Mouse (Mus musculus) retina, postnatal 7 days (tissue): ENCODE measurements around the gene Lrrc57.
"Not testable (repeated sequence)": the region's sequence is repeated elsewhere in the genome, so short reads cannot be mapped to it uniquely, and the experiment has no call there.

ENCODE experiments used
- DNase-seq: peaks from one replicate; pipeline ENCODE4 v3.0.0-alpha.2; 2012; ENCODE audit warnings: low read depth, low spot score

Gene Lrrc57

DNA sequence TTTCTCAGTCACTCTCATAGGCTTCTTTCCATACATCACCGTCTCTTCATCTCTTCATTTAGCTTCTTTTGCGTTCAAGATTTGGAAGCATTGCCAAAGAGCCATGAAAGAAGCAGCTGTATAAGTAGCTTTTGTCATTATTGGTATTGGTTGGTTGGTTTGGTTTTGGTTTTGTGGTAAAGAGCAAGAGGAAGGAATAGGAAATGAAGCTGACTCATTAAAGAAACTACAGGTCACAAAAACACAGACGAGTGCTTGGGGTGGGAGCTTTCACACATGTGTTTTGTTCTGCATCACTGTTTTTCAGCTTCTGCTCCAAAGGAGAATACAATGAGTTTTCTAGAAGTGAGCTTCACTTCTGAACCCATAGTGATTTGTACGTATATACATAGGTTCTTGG, 9.8 kb downstream of the Lrrc57 start:
- DNase-seq: no peak

DNA sequence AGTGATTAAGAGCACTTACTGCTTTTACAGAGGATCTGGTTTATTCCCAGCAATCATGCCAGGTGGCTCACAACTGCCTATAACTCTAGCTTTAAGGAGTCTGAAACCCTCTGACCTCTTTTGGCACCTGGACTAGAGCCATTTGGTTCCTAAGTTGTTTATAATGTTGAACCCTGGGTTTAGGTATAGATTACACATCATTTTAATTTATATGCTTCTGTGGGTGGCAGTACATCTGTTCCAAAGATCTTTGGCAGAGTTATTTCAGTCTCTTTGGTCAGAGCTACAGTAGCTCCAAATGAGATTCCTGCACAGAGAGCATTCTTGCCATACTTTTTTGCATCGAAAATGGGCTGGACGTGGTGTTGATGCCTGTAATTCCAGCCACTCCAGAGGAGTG, 11.6 kb downstream of the Lrrc57 start:
- DNase-seq: no peak

DNA sequence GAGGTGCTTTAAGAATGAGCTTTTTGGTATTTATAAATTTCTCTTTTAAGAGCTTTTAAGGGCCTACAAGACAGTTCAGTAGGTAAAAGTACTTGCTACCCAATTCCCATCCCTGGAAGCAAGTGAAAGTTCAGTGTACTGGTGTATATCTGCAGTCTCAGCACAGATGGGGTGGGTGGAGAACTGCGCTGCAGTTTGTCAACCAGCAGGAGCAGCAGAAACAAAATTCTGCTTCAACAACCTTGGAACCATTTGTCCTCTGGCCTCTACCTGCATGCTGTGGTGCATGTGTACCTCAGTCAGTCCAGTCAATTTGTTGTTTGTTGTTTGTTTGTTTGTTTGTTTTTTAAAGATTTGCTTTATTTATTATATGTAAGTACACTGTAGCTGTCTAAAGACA, 17.1 kb downstream of the Lrrc57 start:
- DNase-seq: no peak

DNA sequence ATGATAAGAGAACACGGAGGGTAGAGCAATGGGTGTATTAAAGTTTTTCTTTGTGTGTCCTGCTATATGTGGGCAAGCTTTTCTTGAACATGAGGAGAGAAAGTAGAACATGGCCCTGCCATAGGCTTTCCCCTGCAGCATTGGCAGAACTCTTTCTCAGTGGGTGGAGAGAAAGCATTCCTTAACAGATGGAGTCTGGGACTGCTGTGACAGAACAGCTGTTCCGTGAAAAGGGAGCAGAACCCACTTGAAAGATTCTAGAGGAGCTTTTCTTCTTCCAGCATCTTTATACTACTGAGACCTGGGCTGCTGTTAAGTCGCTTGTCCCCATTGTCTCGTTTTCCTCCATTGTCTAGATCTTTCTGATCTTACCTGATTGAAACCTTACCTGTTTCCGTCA, 19.6 kb downstream of the Lrrc57 start:
- no peak for DNase-seq

DNA sequence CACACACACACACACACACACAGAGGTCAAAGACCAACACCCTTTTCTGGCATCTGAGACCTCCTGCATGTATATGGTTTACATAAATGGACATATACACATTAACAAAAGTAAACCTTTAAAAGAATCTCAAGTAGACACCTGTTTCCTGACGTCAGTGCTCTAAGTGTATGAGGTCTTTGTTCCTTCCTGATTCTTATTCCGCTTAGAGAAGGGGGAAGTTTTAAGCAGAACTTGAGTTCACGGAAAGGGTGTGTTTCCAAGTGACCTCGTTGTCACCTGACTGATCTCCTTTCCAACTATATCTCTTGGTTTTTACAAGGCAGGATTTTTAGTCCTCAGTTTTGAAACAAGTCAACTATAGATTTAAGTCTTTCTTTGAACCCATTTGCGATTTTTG, 31.0 kb downstream of the Lrrc57 start:
- DNase-seq: no peak

DNA sequence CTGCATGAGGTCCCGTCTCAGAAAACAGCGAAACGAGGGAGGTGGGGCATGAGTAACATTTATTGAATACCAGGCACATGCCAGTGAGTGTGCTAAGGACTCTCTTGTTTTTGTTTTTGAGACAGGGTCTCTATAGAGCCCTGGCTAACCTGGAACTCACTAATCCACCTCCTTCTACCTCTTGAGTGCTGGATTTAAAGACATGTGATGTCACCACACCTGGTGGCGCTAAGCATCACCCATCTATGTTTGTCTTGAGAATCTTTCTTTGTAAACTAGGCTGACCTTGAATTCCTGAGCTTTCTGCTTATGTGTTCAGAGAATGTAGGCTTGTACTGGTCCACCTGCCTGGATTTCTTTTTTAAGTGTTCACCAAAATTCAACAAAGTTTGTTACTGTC, 31.5 kb downstream of the Lrrc57 start:
- no peak for DNase-seq

DNA sequence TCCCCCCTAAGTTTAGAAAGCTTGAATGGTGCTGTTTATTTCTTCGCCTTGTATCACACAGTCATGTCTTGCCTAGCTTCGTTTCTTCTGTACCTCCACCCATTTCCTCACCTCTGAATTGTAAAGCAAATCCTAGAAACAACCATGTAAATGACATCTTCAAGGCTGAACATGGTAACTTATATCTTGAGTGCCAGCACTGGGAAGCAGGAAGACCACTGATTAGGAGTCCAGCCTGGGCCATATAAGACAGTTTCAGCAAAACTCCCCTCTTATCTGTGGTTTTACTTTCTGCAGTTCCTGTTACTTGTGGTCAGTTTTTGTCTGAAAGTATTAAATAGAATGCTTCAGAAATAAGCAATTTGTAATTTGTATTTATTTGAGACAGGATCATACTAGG, 33.3 kb downstream of the Lrrc57 start:
- DNase-seq: no peak

DNA sequence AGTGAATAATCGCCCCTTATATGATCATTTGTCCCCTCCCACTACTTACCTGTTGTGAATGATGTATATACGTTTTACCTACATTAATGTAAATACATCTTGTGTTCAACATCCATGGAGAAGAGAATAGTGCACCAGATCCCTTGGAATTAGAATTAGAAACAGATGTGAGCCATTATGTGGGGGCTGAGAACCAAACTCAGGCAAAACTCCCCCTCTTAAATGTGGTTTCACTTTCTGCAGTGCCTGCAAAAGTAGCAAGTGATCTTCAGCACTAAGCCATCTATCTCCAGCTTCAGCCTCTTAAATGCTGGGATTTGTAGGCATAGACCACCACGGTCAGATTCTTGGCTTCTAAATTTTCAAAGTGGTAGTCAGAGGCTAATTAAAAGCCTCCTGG, 34.2 kb downstream of the Lrrc57 start:
- no peak for DNase-seq

DNA sequence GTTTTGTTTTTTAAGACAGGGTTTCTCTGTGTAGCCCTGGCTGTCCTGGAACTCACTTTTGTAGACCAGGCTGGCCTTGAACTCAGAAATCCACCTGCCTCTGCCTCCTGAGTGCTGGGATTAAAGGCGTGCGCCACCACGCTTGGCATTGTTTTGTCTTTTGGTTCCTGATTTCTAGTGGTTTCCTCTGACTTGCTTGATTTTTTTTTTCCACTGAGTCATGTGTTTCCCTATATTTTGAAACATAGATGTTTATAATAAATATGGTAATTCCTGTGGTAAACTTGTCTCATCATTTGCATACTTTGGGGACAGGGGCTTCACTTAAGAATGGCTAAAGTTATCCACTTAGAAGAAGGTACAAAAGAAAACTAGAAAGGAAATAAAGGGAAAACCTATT, 37.2 kb downstream of the Lrrc57 start:
- DNase-seq: not testable (repeated sequence)

DNA sequence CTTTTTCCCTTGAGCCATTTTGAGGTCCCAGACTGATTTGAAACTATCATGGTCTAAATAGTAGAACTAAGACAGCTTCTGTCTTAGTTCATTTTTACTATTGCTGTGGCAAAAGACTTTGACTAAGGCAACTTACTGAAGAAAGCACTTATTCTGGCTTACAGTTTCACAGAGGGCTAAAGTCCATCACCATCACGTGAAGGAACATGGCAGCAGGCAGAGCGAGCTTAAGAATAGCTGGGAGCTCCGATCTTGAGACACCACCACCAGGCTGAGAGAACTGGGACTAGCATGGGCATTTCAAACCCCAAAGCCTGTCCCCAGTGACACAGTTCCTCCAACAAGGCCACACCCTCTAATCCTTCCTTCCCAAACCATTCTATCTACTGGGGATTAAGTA, 38.2 kb downstream of the Lrrc57 start:
- DNase-seq: no peak

DNA sequence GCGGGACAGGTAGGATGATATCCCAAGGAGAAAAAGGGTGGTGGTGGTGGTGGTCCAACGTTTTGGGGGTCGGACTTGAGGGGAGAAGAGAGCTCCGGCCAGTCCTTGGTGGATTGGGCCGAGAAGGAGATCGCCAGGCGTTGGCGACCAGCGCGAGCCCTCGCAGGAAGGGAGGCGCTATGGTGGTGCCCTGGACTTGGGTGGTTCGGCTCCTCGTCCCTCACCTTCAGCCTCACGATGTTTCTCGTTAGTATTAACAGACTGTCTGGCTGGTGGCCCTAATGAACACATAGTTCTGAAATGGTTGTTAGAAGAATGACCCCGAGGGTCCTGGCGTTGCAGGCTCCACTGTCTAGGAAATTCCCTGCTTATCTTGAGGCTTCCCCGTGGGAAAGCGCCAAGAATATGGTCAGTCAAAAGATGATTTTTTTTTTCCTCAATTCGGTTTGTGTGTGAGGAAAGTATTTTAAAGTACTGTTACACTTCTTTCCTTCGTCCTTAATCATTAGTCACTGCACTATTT, 41.5 kb downstream of the Lrrc57 start:
- no peak for DNase-seq

DNA sequence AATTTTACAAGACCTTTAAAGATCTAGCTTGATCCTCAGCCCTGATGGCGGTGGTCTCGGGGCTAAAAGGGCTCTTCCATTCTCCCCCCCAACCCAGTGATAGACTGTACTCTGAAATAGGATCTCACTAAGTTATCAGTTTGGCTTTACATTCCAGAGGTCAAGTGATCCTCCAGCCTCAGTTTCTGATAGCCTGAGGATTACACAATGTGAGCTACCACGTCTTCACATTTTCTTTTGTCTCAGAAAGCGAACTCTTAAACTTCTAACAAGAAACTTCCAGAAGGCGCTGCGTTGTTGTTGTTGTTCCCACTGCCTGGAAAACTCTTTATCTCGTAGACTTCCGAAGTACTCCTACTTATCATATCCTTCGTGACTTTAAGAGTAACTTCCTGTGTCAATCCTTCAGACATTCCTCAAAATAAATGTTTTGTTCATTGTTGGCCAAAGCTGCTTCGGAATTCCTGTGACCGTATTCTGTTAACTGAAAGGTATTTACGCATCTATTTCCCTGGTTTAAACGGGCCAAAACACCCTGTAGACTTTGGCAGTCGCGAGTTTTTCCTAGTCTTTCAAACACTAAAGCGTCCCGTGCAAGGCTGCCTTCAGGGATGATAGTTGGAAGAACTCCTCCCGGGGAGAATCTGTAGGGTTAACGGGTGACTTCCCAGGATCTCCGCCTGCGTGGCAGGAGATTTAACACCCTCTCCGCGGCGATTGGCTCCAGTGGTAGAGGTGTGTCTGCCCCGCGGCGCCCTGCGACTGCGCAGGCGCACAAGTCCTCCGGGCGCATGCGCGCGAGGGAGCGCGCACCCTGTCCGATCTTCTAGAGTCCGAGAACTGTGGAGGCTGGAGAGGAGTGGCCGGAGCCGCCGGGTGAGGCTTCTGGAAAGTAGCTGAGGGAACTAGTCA, 42.2 kb downstream of the Lrrc57 start, which contains the start of gene Snap23:
TSS of gene Snap23 (plus strand) at position 786 of the 912 bp plus-strand sequence.
- peak; percentile 94 for DNase-seq

DNA sequence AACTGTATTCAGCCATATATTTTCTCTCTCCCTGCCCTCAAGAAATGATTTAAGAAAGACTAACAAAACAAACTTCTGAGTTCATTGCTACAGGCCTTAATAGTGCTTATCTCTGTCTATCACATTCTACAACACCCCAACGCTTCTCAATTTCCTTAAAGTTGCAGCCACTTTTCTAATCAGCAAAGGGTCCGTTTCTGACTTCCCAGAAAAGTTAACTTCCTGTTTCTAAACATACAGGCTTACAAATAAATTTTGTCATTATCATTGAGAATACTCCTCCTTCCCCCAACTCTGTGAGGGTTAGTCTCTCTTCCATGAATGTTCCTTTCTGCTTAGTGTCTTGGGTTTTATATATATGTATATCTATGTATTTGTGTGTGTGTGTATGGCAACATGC, 44.0 kb downstream of the Lrrc57 start:
- DNase-seq: no peak

DNA sequence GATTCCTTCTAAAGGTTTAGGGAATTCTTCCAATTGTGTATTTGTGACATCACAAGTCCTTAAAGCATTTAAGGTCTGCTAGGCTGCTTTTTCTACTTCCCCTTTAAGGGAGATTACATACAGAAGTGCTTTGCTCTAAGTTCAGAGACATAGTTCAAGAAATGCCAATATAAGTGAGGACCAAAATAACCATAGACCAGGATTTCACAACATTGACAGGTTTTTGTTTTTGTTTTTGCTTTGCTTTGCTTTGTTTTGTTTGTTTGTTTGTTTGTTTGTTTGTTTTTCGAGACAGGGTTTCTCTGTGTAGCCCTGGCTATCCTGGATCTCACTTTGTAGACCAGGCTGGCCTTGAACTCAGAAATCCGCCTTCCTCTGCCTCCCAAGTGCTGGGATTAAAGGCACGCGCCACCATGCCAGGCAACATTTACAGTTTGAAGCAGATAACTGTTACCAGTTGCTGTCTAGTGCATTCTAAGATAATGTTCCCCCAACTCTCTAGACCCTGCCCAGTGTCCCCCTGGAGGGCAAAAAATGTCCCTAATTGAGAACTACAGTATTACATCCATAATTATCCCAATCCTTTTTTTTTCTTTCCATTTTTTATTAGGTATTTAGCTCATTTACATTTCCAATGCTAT, 44.7 kb downstream of the Lrrc57 start:
- not testable (repeated sequence) for DNase-seq

DNA sequence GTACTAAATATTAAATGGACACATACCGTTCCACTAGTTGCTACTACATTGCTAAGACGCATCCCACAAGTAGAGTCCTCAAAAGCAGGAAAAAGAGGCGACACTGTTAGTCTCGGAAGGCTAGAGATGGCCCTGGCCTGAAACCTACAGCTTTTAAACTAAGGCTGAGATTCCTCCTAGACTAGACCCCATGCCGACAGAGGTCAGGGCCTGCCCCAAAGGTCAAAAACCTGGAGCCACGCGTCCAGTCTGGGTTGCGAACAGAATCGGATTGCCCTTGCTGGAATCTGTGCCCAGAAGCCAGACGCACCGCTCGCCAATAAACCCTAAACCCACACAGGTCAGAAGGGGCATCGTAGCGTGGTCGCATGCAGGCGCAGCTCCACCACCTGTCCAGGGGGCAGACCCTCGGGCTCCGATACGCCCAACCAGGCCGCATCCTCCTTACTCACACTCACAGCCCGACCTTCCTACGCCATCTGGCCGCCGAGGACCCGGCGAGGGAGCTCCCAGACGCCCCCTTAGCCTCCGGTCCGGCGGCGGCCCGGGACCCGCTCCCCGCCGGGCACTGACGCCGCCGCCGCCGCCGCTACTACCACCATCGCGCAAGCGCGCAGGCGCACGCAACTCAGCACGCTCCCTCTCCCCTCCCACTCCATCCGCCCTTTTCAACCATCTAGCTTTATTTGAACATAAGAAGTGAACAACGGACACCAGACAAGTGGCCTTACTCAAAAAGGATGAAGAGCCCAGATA, 45.9 kb downstream of the Lrrc57 start, which contains the start of gene Zfp106:
TSS of gene Zfp106 (minus strand) at position 609 of the 756 bp plus-strand sequence.
- DNase-seq: peak; percentile 77

DNA sequence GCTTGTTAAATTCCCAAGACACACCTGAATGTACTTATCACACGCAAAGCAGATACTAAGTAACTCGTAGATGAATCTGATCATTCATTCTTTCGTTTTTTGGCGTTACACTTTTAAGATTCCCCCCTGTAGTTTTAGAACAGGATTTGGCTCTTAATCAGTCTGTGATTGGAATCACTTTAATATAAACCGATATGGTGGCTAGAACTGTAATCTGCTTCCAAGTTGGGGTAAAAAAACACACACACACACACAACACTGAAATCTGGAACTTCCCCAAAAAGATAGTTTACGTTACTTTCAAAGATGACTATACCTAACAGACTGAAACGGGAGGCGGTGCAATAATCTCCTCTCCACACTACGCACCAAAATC, 46.5 kb downstream of the Lrrc57 start:
- no peak for DNase-seq

DNA sequence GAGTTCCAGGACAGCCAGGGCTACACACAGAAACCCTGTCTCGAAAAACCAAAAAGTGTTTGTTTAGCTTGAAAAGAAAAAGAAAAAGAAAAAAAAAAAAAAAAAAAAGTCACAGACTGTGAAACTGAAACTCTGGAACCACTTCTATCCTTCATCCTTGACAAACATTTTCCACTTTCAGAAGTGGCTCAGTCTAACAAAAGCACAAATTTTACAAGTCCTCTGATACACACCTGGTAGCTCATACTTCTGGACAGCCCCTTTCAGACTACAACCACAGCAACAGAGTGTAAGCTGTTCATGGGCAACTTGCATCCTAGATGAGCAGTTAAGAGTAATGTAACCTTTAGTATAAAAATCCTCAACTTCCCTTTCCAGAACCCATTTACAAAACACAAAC, 47.8 kb downstream of the Lrrc57 start:
- DNase-seq: no peak

DNA sequence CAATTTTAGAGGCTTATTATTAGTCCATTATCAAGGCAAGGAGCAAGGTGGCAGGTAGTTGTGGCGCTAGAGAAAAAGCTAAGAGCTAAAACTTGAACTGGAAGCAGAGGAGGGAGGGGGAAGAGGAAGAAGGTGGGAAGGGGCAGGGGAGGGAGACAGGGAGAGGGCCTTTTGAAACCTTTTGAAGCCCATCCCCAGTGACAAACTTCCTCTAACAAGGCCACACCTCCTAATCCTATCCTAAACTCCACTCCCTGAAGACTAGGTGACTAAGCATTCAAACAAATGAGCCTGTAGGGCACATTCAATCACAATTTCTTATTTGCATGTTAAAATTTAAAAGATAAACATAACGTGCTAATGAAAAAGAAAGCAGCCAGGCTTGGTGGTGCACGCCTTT, 50.5 kb downstream of the Lrrc57 start:
- no peak for DNase-seq

DNA sequence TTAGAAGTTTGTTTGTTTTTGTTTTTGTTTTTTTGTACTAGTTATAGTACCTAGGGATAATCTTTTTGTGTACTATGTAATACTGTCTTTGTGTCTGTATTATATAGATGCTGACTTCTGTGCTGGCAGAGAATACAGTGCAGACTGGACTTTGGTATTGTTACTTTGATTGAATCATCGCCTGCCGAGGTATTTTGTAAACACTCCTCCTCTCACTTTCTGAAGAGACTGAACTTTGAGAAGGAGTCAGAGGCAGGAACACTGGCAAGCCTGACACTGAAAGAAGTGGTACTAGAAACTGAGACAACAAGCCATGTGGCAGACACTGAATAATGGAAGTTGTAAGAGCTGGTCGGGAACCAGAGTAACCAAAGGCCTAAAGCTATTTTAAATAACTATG, 52.5 kb downstream of the Lrrc57 start:
- no peak for DNase-seq
